Mouse (Mus musculus): ENCODE measurements around the gene Kif1bp.

- no peak for TF ChIP-seq CTCF (IDR thresholded peaks at IDR 0.05; ENCODE audit: control insufficient read depth, insufficient read depth, low read length)
- TF ChIP-seq POLR2A (IDR thresholded peaks at IDR 0.05; ENCODE audit: borderline replicate concordance, control insufficient read depth, low read depth, low read length): 0 out of 2 replicates have a peak, but pooled peaks have one; percentile 33
Measured at GRCm38 (mm10) chr10:62506019-62506556, 72.2 kb downstream of the Kif1bp start.
